8 mouse cellular contexts compared by ENCODE assay signal in the genomic region with DNA sequence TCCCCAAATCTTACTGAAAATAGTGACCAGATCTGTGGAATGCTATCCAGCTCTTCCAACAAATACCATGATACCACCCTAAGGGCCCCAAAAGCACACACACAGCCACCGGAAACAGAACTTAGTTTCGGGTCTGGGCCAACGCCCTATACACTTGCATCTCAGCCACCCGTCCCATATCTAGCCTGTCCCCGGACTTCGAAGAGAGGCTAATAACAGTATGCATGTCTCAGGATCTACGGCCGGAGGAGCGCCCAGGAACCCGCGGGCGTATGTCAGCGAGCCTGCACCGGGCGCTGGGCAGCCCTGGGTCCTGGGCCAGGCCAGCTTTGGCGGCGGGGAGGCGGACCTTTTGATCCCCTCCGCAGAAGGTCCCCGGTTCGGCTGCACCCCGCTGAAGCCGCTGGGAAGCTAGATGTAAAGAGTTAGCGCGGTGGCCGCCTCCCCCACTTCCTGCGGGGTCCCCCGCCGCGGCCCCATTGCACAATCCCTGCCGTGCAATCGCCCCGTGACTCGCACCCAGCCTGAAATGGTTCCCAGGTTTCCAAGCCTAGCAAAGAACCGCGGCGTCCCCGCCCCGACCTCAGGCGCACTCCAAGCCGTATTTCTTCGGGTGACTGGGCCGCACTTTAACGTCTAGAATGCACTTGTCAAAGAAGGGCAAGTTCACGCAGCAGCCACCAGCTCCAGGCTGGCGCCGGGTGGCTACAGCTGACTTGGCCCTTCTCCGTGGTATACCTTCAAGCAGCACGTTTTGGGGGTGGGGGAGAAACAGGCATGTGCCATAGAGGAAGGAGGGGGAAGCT. TPM values are rescaled to one million over a fixed set of nuclear protein-coding genes. Genes with fewer than 3 reads are reported as not detected.
DNase-seq lines count a peak whose midpoint lies in the region; ATAC-seq and TF ChIP-seq lines count a peak whose summit lies in the region.

No protein-coding gene starts in this region.

- peak; percentile 65 for ATAC-seq in CD4-positive, CD25-positive, alpha-beta regulatory T cell, adult 4 months
- peak; percentile 72; the same call in 1 of the 2 replicates for ATAC-seq in embryonic facial prominence, embryonic 12.5 days (ENCODE audit: insufficient number of reproducible peaks, insufficient read depth, low FRiP score, low TSS enrichment)
- peak; percentile 72 for ATAC-seq in heart, embryonic 11.5 days (replicated peaks; ENCODE audit: insufficient number of reproducible peaks, low FRiP score, low TSS enrichment)
- ATAC-seq in lung, postnatal 0 days, result peak; percentile 55

- peaks cover 7% of the 10 kb centered on the region for H3K4me1 ChIP-seq in embryonic facial prominence, embryonic 12.5 days
- peaks cover 8% of the 10 kb centered on the region; the same call in 1 of the 2 replicates for H3K4me1 ChIP-seq in heart, embryonic 11.5 days (ENCODE audit: control insufficient read depth, insufficient read depth, low read length)
- H3K4me1 ChIP-seq in lung, postnatal 0 days (ENCODE audit: insufficient read depth, low read depth, low read length), result peaks cover 10% of the 10 kb centered on the region; the same call in 1 of the 2 replicates
- peaks cover 16% of the 10 kb centered on the region for H3K4me1 ChIP-seq in olfactory bulb, adult 2 months (ENCODE audit: control insufficient read depth, insufficient read depth, low read length)

- TF ChIP-seq POLR2A in olfactory bulb, adult 2 months (IDR thresholded peaks at IDR 0.05; ENCODE audit: insufficient read depth, low read depth, low read length), result no peak

- TF ChIP-seq EP300 in lung, postnatal 0 days (IDR thresholded peaks at IDR 0.05), result no peak

- no peak overlapping the region for H3K27ac ChIP-seq in embryonic facial prominence, embryonic 12.5 days
- no peak overlapping the region for H3K27ac ChIP-seq in heart, embryonic 11.5 days (ENCODE audit: low read depth, low read length)
- peak overlapping the region; percentile 93 for H3K27ac ChIP-seq in lung, postnatal 0 days (ENCODE audit: low read length)
- no peak overlapping the region for H3K27ac ChIP-seq in olfactory bulb, adult 2 months (ENCODE audit: insufficient read depth, low read depth, low read length)

- DNase-seq in adrenal gland, adult 8-10 months, result peak; percentile 54
- peak; percentile 75 for DNase-seq in kidney, adult 9 months
- DNase-seq in lung, postnatal 0 days (ENCODE audit: low spot score), result peak; percentile 69
- peak; percentile 73 for DNase-seq in thymus, postnatal 14 days

- 1% methylated on average over 49 of the region's 49 CpGs for WGBS in embryonic facial prominence, embryonic 12.5 days
- WGBS in heart, embryonic 11.5 days (ENCODE audit: insufficient replicate concordance), result under 1% methylated on average over 49 of the region's 49 CpGs
- 1% methylated on average over 48 of the region's 49 CpGs for WGBS in lung, postnatal 0 days
- WGBS in olfactory bulb, adult 2 months, result 13% methylated on average over 49 of the region's 49 CpGs

- TF ChIP-seq CTCF in lung, postnatal 0 days (IDR thresholded peaks at IDR 0.05), result 0 out of 2 replicates have a peak, but pooled peaks have one; percentile 16
- no peak for TF ChIP-seq CTCF in olfactory bulb, adult 2 months (IDR thresholded peaks at IDR 0.05; ENCODE audit: insufficient read depth, low read depth, low read length)

- peak overlapping the region; percentile 56 for H3K9ac ChIP-seq in embryonic facial prominence, embryonic 12.5 days
- H3K9ac ChIP-seq in heart, embryonic 11.5 days (ENCODE audit: low read depth, low read length), result peak overlapping the region; percentile 34
- H3K9ac ChIP-seq in lung, postnatal 0 days (replicated peaks; ENCODE audit: low read depth), result peak overlapping the region; percentile 44

- H3K4me2 ChIP-seq in embryonic facial prominence, embryonic 12.5 days (replicated peaks), result peak overlapping the region; percentile 78
- H3K4me2 ChIP-seq in heart, embryonic 11.5 days, result peak overlapping the region; percentile 79
- H3K4me2 ChIP-seq in lung, postnatal 0 days (replicated peaks; ENCODE audit: low read depth, low read length), result peak overlapping the region; percentile 90

- H3K9me3 ChIP-seq in embryonic facial prominence, embryonic 12.5 days, result no peaks in the 10 kb centered on the region
- H3K9me3 ChIP-seq in heart, embryonic 11.5 days (replicated peaks; ENCODE audit: control insufficient read depth, low read length), result no peaks in the 10 kb centered on the region
- H3K9me3 ChIP-seq in lung, postnatal 0 days (ENCODE audit: low read length), result no peaks in the 10 kb centered on the region

- peaks cover 18% of the 10 kb centered on the region for H3K27me3 ChIP-seq in embryonic facial prominence, embryonic 12.5 days
- H3K27me3 ChIP-seq in heart, embryonic 11.5 days (ENCODE audit: control insufficient read depth, insufficient read depth, low read length), result peaks cover 9% of the 10 kb centered on the region; the same call in 1 of the 2 replicates
- no peaks in the 10 kb centered on the region for H3K27me3 ChIP-seq in lung, postnatal 0 days (replicated peaks; ENCODE audit: insufficient read depth, low read length)

- H3K36me3 ChIP-seq in embryonic facial prominence, embryonic 12.5 days, result no peaks in the 10 kb centered on the region
- no peaks in the 10 kb centered on the region for H3K36me3 ChIP-seq in heart, embryonic 11.5 days (ENCODE audit: control insufficient read depth, insufficient read depth, low read length)
- H3K36me3 ChIP-seq in lung, postnatal 0 days (ENCODE audit: insufficient read depth, low read length), result no peaks in the 10 kb centered on the region

- H3K4me3 ChIP-seq in embryonic facial prominence, embryonic 12.5 days, result peak overlapping the region; percentile 47
- H3K4me3 ChIP-seq in heart, embryonic 11.5 days (ENCODE audit: low read depth, low read length), result peak overlapping the region; percentile 47
- H3K4me3 ChIP-seq in lung, postnatal 0 days (ENCODE audit: low read depth, low read length), result peak overlapping the region; percentile 44
- H3K4me3 ChIP-seq in olfactory bulb, adult 2 months (ENCODE audit: insufficient read depth, low read depth, low read length), result peak overlapping the region; percentile 30

RNA-seq across cellular contexts. Expression of a gene that starts 27.9 kb away (rescaled TPM):
- 100 to 1,000 TPM; 369 to 445 TPM for polyA plus RNA-seq in CD4-positive, CD25-positive, alpha-beta regulatory T cell, adult 4 months (2017; shearing (Covaris generic))
- total RNA-seq in adrenal gland, adult 8-10 months (2022), result 100 to 1,000 TPM; 124 to 155 (median 151) TPM
- polyA plus RNA-seq in embryonic facial prominence, embryonic 12.5 days (2016; fragmentation: Nextera tagmentation; extraction: Ambion mirVana), result 68.9 and 74.8 TPM in 2 replicates
- polyA plus RNA-seq in heart, embryonic 11.5 days (2014; fragmentation: Nextera tagmentation; extraction: Ambion mirVana), result 65.1 and 69.8 TPM in 2 replicates
- polyA plus RNA-seq in lung, postnatal 0 days (2015; fragmentation: Nextera tagmentation; extraction: Ambion mirVana), result 80.0 and 86.3 TPM in 2 replicates
- 544 and 548 TPM in 2 replicates for polyA plus RNA-seq in olfactory bulb, adult 2 months (2012; ENCODE audit: insufficient read depth, insufficient read length, low replicate concordance, missing spikeins)
